Mouse (Mus musculus) liver, adult 2 months (tissue): ENCODE measurements around the gene F830045P16Rik. TPM values are rescaled to one million over a fixed set of nuclear protein-coding genes. Genes with fewer than 3 reads are reported as not detected.

Source experiments
- DNase-seq: peaks from one replicate; pipeline ENCODE4 v3.0.0-alpha.2; 2011; ENCODE audit warnings: low read depth, low spot score; ENCODE audit errors: extremely low read depth
- H3K27ac ChIP-seq: fragments of 200-500 bp; replicated peaks from 2 replicates; pipeline ENCODE4 v1.5.1; 2012; ENCODE audit warnings: low read depth, mild to moderate bottlenecking, control low read depth, inconsistent platforms, low read length; ENCODE audit not compliant: insufficient read depth
- H3K27me3 ChIP-seq: fragments of 200-500 bp; 2 replicates; pipeline ENCODE4 v1.6.1; 2012; ENCODE audit warnings: mild to moderate bottlenecking, moderate library complexity, low read length, inconsistent platforms; ENCODE audit not compliant: control insufficient read depth, insufficient read depth
- H3K36me3 ChIP-seq: fragments of 200-500 bp; 2 replicates; pipeline ENCODE4 v1.6.1; 2012; ENCODE audit warnings: low read length, inconsistent platforms; ENCODE audit not compliant: control insufficient read depth, insufficient read depth
- H3K4me1 ChIP-seq: fragments of 200-500 bp; 2 replicates; pipeline ENCODE4 v1.6.1; 2011; ENCODE audit warnings: low read length; ENCODE audit not compliant: control insufficient read depth, insufficient read depth
- H3K4me3 ChIP-seq: fragments of 200-500 bp; 2 replicates; pipeline ENCODE4 v1.5.1; 2011; ENCODE audit warnings: low read depth, mild to moderate bottlenecking, control low read depth, low read length, moderate library complexity; ENCODE audit not compliant: insufficient read depth
- H3K79me2 ChIP-seq: fragments of 200-500 bp; 2 replicates; pipeline ENCODE4 v1.6.1; 2012; ENCODE audit warnings: inconsistent platforms, mild to moderate bottlenecking, low read length, moderate library complexity; ENCODE audit not compliant: control insufficient read depth, insufficient read depth
- H3K9ac ChIP-seq: fragments of 200-500 bp; 2 replicates; pipeline ENCODE4 v1.6.1; 2012; ENCODE audit warnings: low read depth, mild to moderate bottlenecking, control low read depth, inconsistent platforms, low read length
- CTCF ChIP-seq: fragments of 200-500 bp; IDR thresholded peaks from 2 replicates; pipeline ENCODE4 v1.5.1; 2011; ENCODE audit warnings: low read depth, low read length, control low read depth
- POLR2A ChIP-seq: fragments of 200-500 bp; IDR thresholded peaks from 2 replicates; pipeline ENCODE4 v1.6.1; 2011; ENCODE audit warnings: low read length, control low read depth; ENCODE audit not compliant: insufficient read depth; ENCODE audit errors: extremely low read depth
- WGBS: fragments of 180-500 bp; shearing (Covaris S2); methylation state at CpG from one replicate; pipeline ENCODE4 v1.1.7; 2018; 5-methylcytosine and 5-hydroxymethylcytosine counted together
- polyA plus RNA-seq: library from polyadenylated mRNA; depleted of rRNA; stranded (reverse); fragments of >200 nt; gene quantifications from 2 replicates; pipeline ENCODE4 v1.2.3, GENCODE M21; 2012
- total RNA-seq: library from RNA; depleted of rRNA; stranded (reverse); fragments of >200 nt; gene quantifications from 2 replicates; pipeline ENCODE4 v1.2.3, GENCODE M21; 2014

The F830045P16Rik gene
- total and polyA plus RNA-seq, 2 experiments, result not detected

- Histone ChIP-seq H3K9ac (no peak overlapping the region), H3K4me3 (no peak overlapping the region), H3K27ac (no peak overlapping the region), H3K4me1 (no peaks in the 10 kb centered on the region), H3K36me3 (no peaks in the 10 kb centered on the region), H3K27me3 (no peaks in the 10 kb centered on the region), H3K79me2 (no peaks in the 10 kb centered on the region)
- TF ChIP-seq POLR2A (no peak), CTCF (no peak)
- DNase-seq, result no peak
- WGBS, result 91% methylated on average over 8 of the region's 8 CpGs
These were observed 40.4 kb upstream of the F830045P16Rik start for GRCm38 (mm10) chr2:129576611-129577447.

- Histone ChIP-seq H3K9ac (no peak overlapping the region), H3K79me2 (no peaks in the 10 kb centered on the region), H3K27me3 (no peaks in the 10 kb centered on the region), H3K27ac (no peak overlapping the region), H3K4me3 (no peak overlapping the region), H3K36me3 (no peaks in the 10 kb centered on the region), H3K4me1 (no peaks in the 10 kb centered on the region)
- 97% methylated on average over 4 of the region's 4 CpGs for WGBS
- no peak for TF ChIP-seq CTCF
- no peak for TF ChIP-seq POLR2A
- no peak for DNase-seq
These were observed 38.7 kb upstream of the F830045P16Rik start for GRCm38 (mm10) chr2:129575113-129575512.

- Histone ChIP-seq H3K36me3 (no peaks in the 10 kb centered on the region), H3K79me2 (no peaks in the 10 kb centered on the region), H3K27me3 (no peaks in the 10 kb centered on the region), H3K4me3 (no peak overlapping the region), H3K9ac (no peak overlapping the region), H3K27ac (no peak overlapping the region), H3K4me1 (no peaks in the 10 kb centered on the region)
- no peak for TF ChIP-seq POLR2A
- no peak for DNase-seq
- WGBS, result 23% methylated on average over 24 of the region's 24 CpGs
These were observed 38.1 kb upstream of the F830045P16Rik start for GRCm38 (mm10) chr2:129574395-129575046.

- Histone ChIP-seq H3K27me3 (no peaks in the 10 kb centered on the region), H3K79me2 (no peaks in the 10 kb centered on the region), H3K27ac (no peak overlapping the region), H3K36me3 (no peaks in the 10 kb centered on the region), H3K4me1 (no peaks in the 10 kb centered on the region), H3K9ac (no peak overlapping the region), H3K4me3 (no peak overlapping the region)
- no peak for DNase-seq
- no peak for TF ChIP-seq POLR2A
- WGBS, result 45% methylated on average over 4 of the region's 4 CpGs
These were observed 37.4 kb upstream of the F830045P16Rik start for GRCm38 (mm10) chr2:129573701-129574273.

- 73% methylated on average over 5 of the region's 5 CpGs for WGBS
- no peak for DNase-seq
- TF ChIP-seq POLR2A, result no peak
- TF ChIP-seq CTCF, result no peak
- Histone ChIP-seq H3K4me3 (no peak overlapping the region), H3K9ac (no peak overlapping the region), H3K79me2 (no peaks in the 10 kb centered on the region), H3K36me3 (no peaks in the 10 kb centered on the region), H3K27me3 (no peaks in the 10 kb centered on the region), H3K4me1 (no peaks in the 10 kb centered on the region), H3K27ac (no peak overlapping the region)
These were observed 33.2 kb upstream of the F830045P16Rik start for GRCm38 (mm10) chr2:129569556-129569955.
